Mouse (Mus musculus) intestine, postnatal 0 days (tissue): ENCODE results near the gene Srgap1. TPM values are rescaled to one million over a fixed set of nuclear protein-coding genes. Genes with fewer than 3 reads are reported as not detected.

Experiments
- ATAC-seq: fragments of 200-750 bp; cut with Nextera tagmentation; 2 replicates; pipeline ENCODE4 v1.8.0; 2017; ENCODE audit warnings: mild to moderate bottlenecking, moderate TSS enrichment, moderate library complexity
- H3K27ac ChIP-seq: fragments of 300-500 bp; sonication (generic); 2 replicates; pipeline ENCODE4 v1.5.1; 2014; ENCODE audit warnings: mild to moderate bottlenecking, low read depth, low read length, moderate library complexity
- H3K27me3 ChIP-seq: fragments of 300-500 bp; sonication (generic); replicated peaks from 2 replicates; pipeline ENCODE4 v1.6.1; 2014; ENCODE audit warnings: low read length, mixed read lengths; ENCODE audit not compliant: control insufficient read depth, insufficient read depth
- H3K36me3 ChIP-seq: fragments of 300-500 bp; sonication (generic); 2 replicates; pipeline ENCODE4 v1.6.1; 2014; ENCODE audit warnings: mild to moderate bottlenecking, moderate library complexity; ENCODE audit not compliant: control insufficient read depth, insufficient read depth
- H3K4me1 ChIP-seq: fragments of 300-500 bp; sonication (generic); replicated peaks from 2 replicates; pipeline ENCODE4 v1.6.1; 2014; ENCODE audit warnings: antibody characterized with exemption, low read length, mixed read lengths; ENCODE audit not compliant: control insufficient read depth, insufficient read depth
- H3K4me2 ChIP-seq: fragments of 300-500 bp; sonication (generic); replicated peaks from 2 replicates; pipeline ENCODE4 v1.6.1; 2014; ENCODE audit warnings: low read depth, mild to moderate bottlenecking, moderate library complexity
- H3K4me3 ChIP-seq: fragments of 300-500 bp; sonication (generic); 2 replicates; pipeline ENCODE4 v1.5.1; 2014; ENCODE audit warnings: low read depth, low read length
- H3K9ac ChIP-seq: fragments of 300-500 bp; sonication (generic); 2 replicates; pipeline ENCODE4 v1.6.1; 2014; ENCODE audit warnings: mild to moderate bottlenecking, low read depth, low read length
- H3K9me3 ChIP-seq: fragments of 300-500 bp; sonication (generic); 2 replicates; pipeline ENCODE4 v1.6.1; 2016; ENCODE audit warnings: mixed run types; ENCODE audit not compliant: control insufficient read depth
- CTCF ChIP-seq: sonication (generic); IDR thresholded peaks from 2 replicates; pipeline ENCODE4 v1.5.1; 2016; ENCODE audit warnings: low read depth, mild to moderate bottlenecking, control low read depth, antibody characterized with exemption, moderate library complexity
- WGBS: fragments of 180-500 bp; shearing (Covaris S2); extraction: QIAGEN DNeasy Blood & Tissue Kit; methylation state at CpG from one replicate; pipeline ENCODE4 v1.1.7; 2014; 5-methylcytosine and 5-hydroxymethylcytosine counted together
- polyA plus RNA-seq: library from polyadenylated mRNA; unstranded; fragments of >200 nt; fragmentation: Nextera tagmentation; extraction: Ambion mirVana; gene quantifications from 2 replicates; pipeline ENCODE4 v1.2.1, GENCODE M21; 2015

Srgap1 gene
- polyA plus RNA-seq, 1 experiment from 2014 or later, result 2.6 TPM

GRCm38 (mm10) chr10:121845677-121846076, 201.4 kb downstream of the Srgap1 start:
- Histone ChIP-seq H3K27ac (no peak overlapping the region), H3K4me1 (no peaks in the 10 kb centered on the region), H3K36me3 (no peaks in the 10 kb centered on the region), H3K27me3 (no peaks in the 10 kb centered on the region), H3K4me2 (no peak overlapping the region), H3K9me3 (no peaks in the 10 kb centered on the region), H3K9ac (no peak overlapping the region), H3K4me3 (no peak overlapping the region)
- ATAC-seq, result no peak
- no peak for TF ChIP-seq CTCF
- WGBS, result 90% methylated on average over 7 of the region's 7 CpGs

GRCm38 (mm10) chr10:121837166-121837898, 209.8 kb downstream of the Srgap1 start:
- Histone ChIP-seq H3K4me3 (no peak overlapping the region), H3K4me2 (peak overlapping the region; percentile 44), H3K36me3 (peaks cover 3% of the 10 kb centered on the region; the same call in 1 of the 2 replicates), H3K27ac (0 out of 2 replicates have a peak overlapping the region, but pooled peaks have one; percentile 1), H3K9me3 (no peaks in the 10 kb centered on the region), H3K9ac (no peak overlapping the region), H3K4me1 (no peaks in the 10 kb centered on the region), H3K27me3 (no peaks in the 10 kb centered on the region)
- TF ChIP-seq CTCF, result no peak
- ATAC-seq, result 0 out of 2 replicates have a peak, but pooled peaks have one; percentile 2
- 66% methylated on average over 16 of the region's 16 CpGs for WGBS

GRCm38 (mm10) chr10:121836507-121837165, 210.5 kb downstream of the Srgap1 start:
- TF ChIP-seq CTCF, result no peak
- Histone ChIP-seq H3K9me3 (no peaks in the 10 kb centered on the region), H3K4me1 (no peaks in the 10 kb centered on the region), H3K4me2 (peak overlapping the region; percentile 44), H3K4me3 (peak overlapping the region; percentile 13; the same call in 1 of the 2 replicates), H3K36me3 (peaks cover 3% of the 10 kb centered on the region; the same call in 1 of the 2 replicates), H3K9ac (no peak overlapping the region), H3K27ac (0 out of 2 replicates have a peak overlapping the region, but pooled peaks have one; percentile 1), H3K27me3 (no peaks in the 10 kb centered on the region)
- ATAC-seq, result peak; percentile 33; the same call in 1 of the 2 replicates
- 49% methylated on average over 18 of the region's 18 CpGs for WGBS

- Histone ChIP-seq H3K36me3 (no peaks in the 10 kb centered on the region), H3K27me3 (no peaks in the 10 kb centered on the region), H3K27ac (no peak overlapping the region), H3K9me3 (no peaks in the 10 kb centered on the region), H3K9ac (no peak overlapping the region), H3K4me3 (no peak overlapping the region), H3K4me2 (no peak overlapping the region), H3K4me1 (no peaks in the 10 kb centered on the region)
- TF ChIP-seq CTCF, result peak; percentile 42; the same call in 1 of the 2 replicates
- ATAC-seq, result no peak
- 85% methylated on average over 5 of the region's 5 CpGs for WGBS
Measured at GRCm38 (mm10) chr10:121833443-121833842, 213.7 kb downstream of the Srgap1 start.

- WGBS, result 79% methylated on average over 29 of the region's 29 CpGs
- Histone ChIP-seq H3K4me1 (no peaks in the 10 kb centered on the region), H3K27me3 (no peaks in the 10 kb centered on the region), H3K9ac (no peak overlapping the region), H3K4me3 (no peak overlapping the region), H3K27ac (no peak overlapping the region), H3K36me3 (no peaks in the 10 kb centered on the region), H3K4me2 (no peak overlapping the region), H3K9me3 (no peaks in the 10 kb centered on the region)
- TF ChIP-seq CTCF, result no peak
- no peak for ATAC-seq
Measured at GRCm38 (mm10) chr10:121830335-121831307, 216.5 kb downstream of the Srgap1 start.
